Mouse (Mus musculus) heart, postnatal 14 days (tissue): ENCODE measurements around the gene Mov10. TPM values are rescaled to one million over a fixed set of nuclear protein-coding genes. Genes with fewer than 3 reads are reported as not detected.

Source experiments
- DNase-seq, 2 experiments: peaks; one replicate each; pipeline ENCODE4 v3.0.0; 2021 to 2022
- intact Hi-C: fragments of 180-260 bp; cut with DNase I; formaldehyde crosslinking; loops from one replicate; pipeline ENCODE4 v1.15.1; 2025
- total RNA-seq, 2 experiments: library from RNA; stranded (reverse); gene quantifications; 2 replicates each; pipeline ENCODE4 v1.2.3; 2021

The Mov10 gene
- total RNA-seq, 2 experiments from 2014 or later = 7.4 to 7.9 TPM

- intact Hi-C loops = no loop called here
- DNase-seq = no peak
Observed at GRCm38 (mm10) chr3:104812254-104812653, 6.1 kb downstream of the Mov10 start.

GRCm38 (mm10) chr3:104811752-104812151, 6.6 kb downstream of the Mov10 start:
- intact Hi-C loops = no loop called here
- DNase-seq = no peak

GRCm38 (mm10) chr3:104805539-104805938, 12.8 kb downstream of the Mov10 start:
- intact Hi-C loops = no loop called here
- no peak for DNase-seq

GRCm38 (mm10) chr3:104804312-104804711, 14.1 kb downstream of the Mov10 start:
- no peak for DNase-seq
- intact Hi-C loops = no loop called here

- intact Hi-C loops = no loop called here
- DNase-seq = no peak
Observed at GRCm38 (mm10) chr3:104801481-104801880, 16.9 kb downstream of the Mov10 start.

- DNase-seq = no peak
- intact Hi-C loops = no loop called here
Observed at GRCm38 (mm10) chr3:104800681-104801080, 17.7 kb downstream of the Mov10 start.

- intact Hi-C loops = no loop called here
- no peak for DNase-seq
Observed at GRCm38 (mm10) chr3:104796430-104797082, 21.8 kb downstream of the Mov10 start.

GRCm38 (mm10) chr3:104795661-104796340, 22.6 kb downstream of the Mov10 start:
- DNase-seq = no peak
- intact Hi-C loops = no loop called here

GRCm38 (mm10) chr3:104794953-104795470, 23.4 kb downstream of the Mov10 start:
- DNase-seq = no peak
- intact Hi-C loops = no loop called here

GRCm38 (mm10) chr3:104793871-104794828, 24.2 kb downstream of the Mov10 start:
- DNase-seq = peak; percentile 94 to 97
- intact Hi-C loops = no loop called here

- DNase-seq = no peak
- intact Hi-C loops = no loop called here
Observed at GRCm38 (mm10) chr3:104792360-104793270, 25.7 kb downstream of the Mov10 start.

- intact Hi-C loops = no loop called here
- DNase-seq = no peak
Observed at GRCm38 (mm10) chr3:104791671-104792070, 26.7 kb downstream of the Mov10 start.

GRCm38 (mm10) chr3:104791017-104791416, 27.3 kb downstream of the Mov10 start:
- no peak for DNase-seq
- intact Hi-C loops = no loop called here

GRCm38 (mm10) chr3:104790401-104790937, 27.9 kb downstream of the Mov10 start:
- peak in 1 of 2 experiments; percentile 48 for DNase-seq
- intact Hi-C loops = no loop called here

- DNase-seq = peak; percentile 56 to 65
- intact Hi-C loops = loop anchor here (1.0 to 10.0 kb wide), 5 partner anchors 27 to 1765 kb away; partner anchors contain the start of genes Capza1, Csde1 and St7l
Observed at GRCm38 (mm10) chr3:104789822-104790221, 28.5 kb downstream of the Mov10 start.

GRCm38 (mm10) chr3:104789312-104789605, 29.1 kb downstream of the Mov10 start:
- intact Hi-C loops = loop anchor here (1.0 to 10.0 kb wide), 5 partner anchors 28 to 1764 kb away; partner anchors contain the start of genes Capza1, Csde1 and St7l
- no peak for DNase-seq

- intact Hi-C loops = loop anchor here (1.0 to 10.0 kb wide), 5 partner anchors 28 to 1764 kb away; partner anchors contain the start of genes Capza1, Csde1 and St7l
- peak; percentile 89 to 90 for DNase-seq
Observed at GRCm38 (mm10) chr3:104788561-104789311, 29.6 kb downstream of the Mov10 start.

- no peak for DNase-seq
- intact Hi-C loops = loop anchor here (2.0 to 10.0 kb wide), 4 partner anchors 29 to 1763 kb away; partner anchors contain the start of gene Csde1
Observed at GRCm38 (mm10) chr3:104788075-104788474, 30.3 kb downstream of the Mov10 start, which contains the start of gene Rhoc. Gene Rhoc, plus strand, starts transcription at chr3:104788375.
